Mouse (Mus musculus) forebrain, embryonic 16.5 days (tissue): ENCODE measurements around the gene Ell. TPM values are rescaled to one million over a fixed set of nuclear protein-coding genes. Genes with fewer than 3 reads are reported as not detected.

ENCODE experiments used
- ATAC-seq: fragments of 200-750 bp; cut with Nextera tagmentation; 2 replicates; pipeline ENCODE4 v1.8.0; 2017; ENCODE audit warnings: mild to moderate bottlenecking, moderate library complexity
- H3K27ac ChIP-seq: fragments of 300-500 bp; sonication (generic); 2 replicates; pipeline ENCODE4 v1.5.1; 2014; ENCODE audit warnings: low read length, control low read depth
- H3K27me3 ChIP-seq: fragments of 300-500 bp; sonication (generic); replicated peaks from 2 replicates; pipeline ENCODE4 v1.6.1; 2014; ENCODE audit warnings: low read length; ENCODE audit not compliant: control insufficient read depth, insufficient read depth
- H3K36me3 ChIP-seq: fragments of 300-500 bp; sonication (generic); 2 replicates; pipeline ENCODE4 v1.6.1; 2014; ENCODE audit not compliant: control insufficient read depth, insufficient read depth
- H3K4me1 ChIP-seq: fragments of 300-500 bp; sonication (generic); replicated peaks from 2 replicates; pipeline ENCODE4 v1.6.1; 2014; ENCODE audit warnings: low read length; ENCODE audit not compliant: control insufficient read depth, insufficient read depth
- H3K4me2 ChIP-seq: fragments of 300-500 bp; sonication (generic); 2 replicates; pipeline ENCODE4 v1.6.1; 2014; ENCODE audit warnings: mild to moderate bottlenecking, low read length, control low read depth
- H3K4me3 ChIP-seq: fragments of 300-500 bp; sonication (generic); replicated peaks from 2 replicates; pipeline ENCODE4 v1.5.1; 2014; ENCODE audit warnings: mild to moderate bottlenecking, low read length, control low read depth
- H3K9ac ChIP-seq: fragments of 300-500 bp; sonication (generic); replicated peaks from 2 replicates; pipeline ENCODE4 v1.6.1; 2014; ENCODE audit warnings: low read depth, low read length, control low read depth
- H3K9me3 ChIP-seq: fragments of 300-500 bp; sonication (generic); 2 replicates; pipeline ENCODE4 v1.6.1; 2016; ENCODE audit warnings: low read length; ENCODE audit not compliant: control insufficient read depth
- WGBS: fragments of 180-500 bp; shearing (Covaris S2); extraction: QIAGEN DNeasy Blood & Tissue Kit; methylation state at CpG from one replicate; pipeline ENCODE4 v1.1.7; 2014; 5-methylcytosine and 5-hydroxymethylcytosine counted together
- polyA plus RNA-seq: library from polyadenylated mRNA; unstranded; fragments of >200 nt; fragmentation: Nextera tagmentation; extraction: Ambion mirVana; gene quantifications from 2 replicates; pipeline ENCODE4 v1.2.1, GENCODE M21; 2015

Gene Ell
- polyA plus RNA-seq, 1 experiment from 2014 or later: 18.9 TPM

DNA sequence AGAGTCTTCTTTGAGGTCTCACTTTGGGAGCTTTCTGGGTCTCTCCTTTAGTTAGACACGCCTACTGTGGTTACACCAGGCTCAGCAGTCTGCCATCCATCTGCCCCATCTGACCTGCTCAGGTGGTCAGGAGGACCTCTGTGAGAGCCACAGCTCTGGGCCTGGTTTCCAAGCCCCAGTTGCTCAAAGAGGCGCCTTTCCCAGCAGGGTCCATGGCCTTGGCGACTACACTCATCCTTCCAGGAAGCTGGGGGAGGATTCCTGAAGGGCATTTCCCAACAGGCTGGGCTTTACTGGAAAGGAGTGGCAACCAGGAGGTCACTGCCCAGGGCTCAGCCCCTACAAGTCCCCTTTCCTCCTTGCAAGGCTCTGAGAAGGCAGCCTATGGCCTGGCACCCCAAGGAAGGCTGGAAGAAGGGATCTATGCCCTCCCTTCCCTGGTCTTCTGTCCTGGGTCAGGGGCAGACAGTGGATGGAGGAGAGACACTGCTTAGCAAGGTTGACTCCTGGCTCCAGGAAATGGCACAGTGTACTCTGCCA is 25.5 kb downstream of the Ell start:
- Histone ChIP-seq H3K4me1 (peaks cover 5% of the 10 kb centered on the region), H3K36me3 (no peaks in the 10 kb centered on the region), H3K9ac (no peak overlapping the region), H3K27ac (no peak overlapping the region), H3K27me3 (no peaks in the 10 kb centered on the region), H3K9me3 (no peaks in the 10 kb centered on the region), H3K4me2 (no peak overlapping the region), H3K4me3 (no peak overlapping the region)
- 80% methylated on average over 3 of the region's 3 CpGs for WGBS
- no peak for ATAC-seq

DNA sequence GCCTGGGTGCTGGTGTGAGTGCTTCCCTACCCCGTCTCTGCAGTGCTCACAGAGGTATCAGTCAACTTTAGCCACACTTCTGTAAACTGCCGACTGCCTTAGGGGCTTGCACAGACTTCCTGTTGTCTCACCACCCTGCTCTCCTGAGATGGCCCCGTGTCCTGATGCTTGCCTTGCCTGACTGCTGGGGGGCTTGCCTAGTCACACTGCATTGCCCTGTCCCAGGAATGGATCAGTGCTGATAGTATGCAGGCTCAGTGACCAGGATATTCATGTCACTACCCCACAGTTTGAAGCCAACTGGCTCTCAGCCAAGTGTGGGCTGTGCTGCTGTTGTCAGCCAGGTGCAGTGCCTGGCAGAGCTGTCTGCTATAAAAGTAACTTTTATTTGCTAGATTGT is 26.3 kb downstream of the Ell start:
- Histone ChIP-seq H3K36me3 (no peaks in the 10 kb centered on the region), H3K27me3 (no peaks in the 10 kb centered on the region), H3K27ac (no peak overlapping the region), H3K9me3 (no peaks in the 10 kb centered on the region), H3K9ac (no peak overlapping the region), H3K4me2 (no peak overlapping the region), H3K4me1 (peaks cover 5% of the 10 kb centered on the region), H3K4me3 (no peak overlapping the region)
- ATAC-seq: no peak
- WGBS: 76% methylated on average over 3 of the region's 3 CpGs

DNA sequence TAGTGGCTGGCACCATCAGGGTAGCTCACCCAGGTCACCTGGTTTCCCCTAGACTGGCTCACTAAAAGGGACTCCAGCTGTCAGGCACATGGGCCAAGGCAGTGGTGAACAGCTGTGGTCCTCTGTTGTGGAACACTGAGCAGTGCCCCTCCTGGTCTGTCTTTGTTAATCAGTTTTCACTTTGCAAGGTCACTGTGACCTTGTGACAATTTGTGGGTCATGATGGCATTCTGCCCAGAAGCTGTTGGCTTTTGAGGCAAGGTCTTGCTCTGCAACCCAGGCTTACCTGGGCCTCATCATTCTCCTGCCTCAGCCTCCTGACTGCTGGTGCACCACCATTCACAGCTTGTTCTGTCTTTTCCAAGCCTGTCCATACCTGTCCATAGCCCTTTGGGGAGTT is 31.1 kb downstream of the Ell start:
- H3K4me1 ChIP-seq: peaks cover 5% of the 10 kb centered on the region
- no peak overlapping the region for H3K4me2 ChIP-seq
- H3K9me3 ChIP-seq: no peaks in the 10 kb centered on the region
- no peak for ATAC-seq
- H3K36me3 ChIP-seq: peaks cover 2% of the 10 kb centered on the region; the same call in 1 of the 2 replicates
- no peak overlapping the region for H3K27ac ChIP-seq
- H3K27me3 ChIP-seq: no peaks in the 10 kb centered on the region
- no peak overlapping the region for H3K9ac ChIP-seq
- no peak overlapping the region for H3K4me3 ChIP-seq

DNA sequence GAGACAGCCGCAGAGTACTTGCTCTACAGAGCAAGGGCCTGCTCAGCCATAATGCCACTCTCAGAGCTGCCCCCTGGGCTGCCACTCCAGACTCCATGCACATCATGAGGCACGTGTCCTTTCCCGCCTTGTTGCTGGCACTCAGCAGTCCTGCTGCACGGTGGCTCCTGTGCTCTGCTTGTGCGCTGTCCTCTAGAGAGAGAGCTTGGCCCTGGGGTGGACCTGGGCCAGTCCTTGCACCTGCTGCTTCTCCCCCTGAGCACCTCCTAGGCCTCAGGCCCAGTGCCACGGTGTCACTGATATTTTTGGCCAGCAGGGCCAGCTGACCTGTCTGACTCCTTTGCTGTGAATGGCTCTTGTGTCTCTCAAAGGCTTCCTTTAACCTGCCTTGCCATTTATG is 31.7 kb downstream of the Ell start:
- H3K9ac ChIP-seq: no peak overlapping the region
- no peak overlapping the region for H3K4me2 ChIP-seq
- WGBS: 74% methylated on average over 6 of the region's 6 CpGs
- peaks cover 2% of the 10 kb centered on the region; the same call in 1 of the 2 replicates for H3K36me3 ChIP-seq
- H3K4me3 ChIP-seq: no peak overlapping the region
- no peaks in the 10 kb centered on the region; the same call in 1 of the 2 replicates for H3K4me1 ChIP-seq
- no peaks in the 10 kb centered on the region for H3K9me3 ChIP-seq
- H3K27me3 ChIP-seq: no peaks in the 10 kb centered on the region
- H3K27ac ChIP-seq: no peak overlapping the region
- no peak for ATAC-seq

DNA sequence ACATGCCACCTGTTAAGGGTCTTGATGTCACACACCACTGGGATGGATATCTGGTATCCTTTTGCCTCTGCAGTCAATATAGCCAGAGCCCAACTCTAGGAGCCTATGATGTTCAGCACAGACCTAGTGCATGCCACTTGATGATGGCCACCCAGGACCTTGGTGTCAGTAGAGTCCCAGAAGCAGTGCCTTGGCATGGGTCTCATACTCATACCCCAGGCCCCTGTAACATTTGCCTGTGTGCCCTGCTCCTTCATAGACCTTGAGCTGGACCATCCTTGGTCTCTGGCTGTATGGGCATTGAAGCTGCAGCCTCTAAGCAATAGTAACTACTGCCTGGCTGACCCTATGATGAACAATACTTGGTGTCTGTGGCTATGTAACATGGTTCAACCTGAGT is 35.0 kb downstream of the Ell start:
- Histone ChIP-seq H3K27me3 (no peaks in the 10 kb centered on the region), H3K9ac (no peak overlapping the region), H3K27ac (no peak overlapping the region), H3K4me3 (no peak overlapping the region), H3K4me1 (no peaks in the 10 kb centered on the region), H3K36me3 (peaks cover 2% of the 10 kb centered on the region; the same call in 1 of the 2 replicates), H3K4me2 (no peak overlapping the region), H3K9me3 (no peaks in the 10 kb centered on the region)
- ATAC-seq: no peak

DNA sequence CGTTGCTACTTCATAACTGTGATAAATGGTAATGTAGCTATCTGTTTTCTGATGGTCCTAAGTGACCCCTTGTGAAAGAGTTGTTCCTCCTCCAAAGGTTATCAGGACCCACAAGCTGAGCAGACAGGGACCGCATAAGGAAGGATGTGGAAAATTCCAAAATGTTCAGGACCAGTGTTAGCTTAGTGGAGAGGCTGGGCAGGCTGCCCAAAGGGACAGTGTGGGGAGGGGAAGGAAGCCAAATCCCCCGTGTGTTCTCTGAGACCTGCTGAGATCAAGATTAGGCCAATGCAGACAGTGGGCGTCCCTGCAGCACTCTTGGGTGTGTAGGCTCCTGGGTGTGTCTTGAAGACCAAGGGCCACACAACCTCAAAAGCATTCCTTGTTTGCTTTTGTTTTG is 35.7 kb downstream of the Ell start:
- Histone ChIP-seq H3K27me3 (no peaks in the 10 kb centered on the region), H3K4me1 (no peaks in the 10 kb centered on the region), H3K9ac (no peak overlapping the region), H3K9me3 (no peaks in the 10 kb centered on the region), H3K27ac (no peak overlapping the region), H3K4me2 (no peak overlapping the region), H3K36me3 (peaks cover 2% of the 10 kb centered on the region), H3K4me3 (no peak overlapping the region)
- WGBS: 74% methylated on average over 4 of the region's 4 CpGs
- ATAC-seq: no peak

DNA sequence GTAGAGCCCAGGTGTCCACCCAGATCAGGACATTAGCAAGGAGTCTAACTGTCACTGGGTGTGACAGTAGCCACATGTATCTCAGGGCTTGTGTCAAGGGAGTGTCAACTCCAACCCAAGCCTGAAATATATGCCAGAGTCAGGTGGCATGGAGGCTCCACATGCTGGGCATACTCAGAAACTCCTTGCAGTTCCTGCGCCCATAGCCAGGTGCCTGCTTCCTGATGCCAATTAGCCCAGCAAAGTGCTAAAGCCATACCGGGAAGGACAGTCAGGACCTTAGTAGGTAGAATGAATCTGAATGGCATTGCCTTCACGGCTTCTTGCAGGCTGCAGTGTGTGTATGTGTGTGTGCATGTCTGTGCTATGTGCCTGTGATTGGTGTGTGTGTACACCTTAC is 38.0 kb downstream of the Ell start:
- WGBS: 93% methylated on average over 3 of the region's 3 CpGs
- no peaks in the 10 kb centered on the region for H3K4me1 ChIP-seq
- H3K4me3 ChIP-seq: no peak overlapping the region
- H3K4me2 ChIP-seq: no peak overlapping the region
- H3K9ac ChIP-seq: no peak overlapping the region
- H3K27me3 ChIP-seq: no peaks in the 10 kb centered on the region
- ATAC-seq: no peak
- H3K9me3 ChIP-seq: no peaks in the 10 kb centered on the region
- peaks cover 7% of the 10 kb centered on the region for H3K36me3 ChIP-seq
- H3K27ac ChIP-seq: no peak overlapping the region

DNA sequence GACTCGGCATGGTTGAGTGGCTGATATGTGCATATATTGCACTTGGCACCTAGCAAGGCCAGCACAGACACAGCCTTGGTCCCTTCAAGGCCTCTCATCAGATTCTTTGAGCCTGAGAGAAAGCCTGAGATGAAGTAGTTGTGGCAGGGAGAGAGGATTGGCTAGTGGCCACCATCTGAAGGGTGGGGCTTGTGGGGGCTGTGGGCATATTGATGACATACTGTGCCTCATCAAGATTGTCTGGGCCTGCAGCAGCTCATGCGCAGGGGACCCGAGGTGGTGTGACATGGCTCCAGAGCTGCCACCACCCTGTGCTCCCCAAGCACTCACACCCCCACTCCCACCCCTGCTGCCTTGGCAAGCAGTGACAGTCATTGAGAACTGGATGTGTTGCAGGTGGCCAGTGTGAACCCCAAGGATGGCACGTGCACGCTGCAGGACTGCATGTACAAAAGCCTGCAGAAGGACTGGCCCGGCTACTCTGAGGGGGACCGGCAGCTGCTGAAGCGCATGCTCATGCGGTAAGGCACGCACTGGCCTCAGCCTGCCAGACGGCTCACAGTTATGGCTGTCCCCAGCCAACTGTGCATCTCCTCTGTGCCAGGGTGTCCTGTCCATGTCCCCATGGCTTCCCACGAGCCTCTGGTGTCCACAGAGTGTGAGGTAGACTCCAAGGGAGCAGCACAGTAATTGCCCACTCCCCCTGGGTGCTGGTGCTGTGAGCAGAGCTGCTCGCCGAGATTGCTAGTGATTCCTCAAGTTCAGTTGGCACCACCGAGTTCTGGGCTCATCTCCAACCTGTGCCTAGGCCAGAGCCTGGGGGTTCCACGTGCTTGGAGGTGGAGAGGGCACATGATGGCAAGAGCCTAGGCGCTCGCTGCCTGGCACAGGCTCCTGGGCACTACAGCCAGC is 44.5 kb downstream of the Ell start:
- no peak overlapping the region for H3K9ac ChIP-seq
- H3K27me3 ChIP-seq: no peaks in the 10 kb centered on the region
- no peaks in the 10 kb centered on the region for H3K4me1 ChIP-seq
- peaks cover 19% of the 10 kb centered on the region for H3K36me3 ChIP-seq
- H3K9me3 ChIP-seq: no peaks in the 10 kb centered on the region
- ATAC-seq: peak; percentile 42; the same call in 1 of the 2 replicates
- 83% methylated on average over 18 of the region's 18 CpGs for WGBS
- H3K4me3 ChIP-seq: no peak overlapping the region
- no peak overlapping the region for H3K4me2 ChIP-seq
- H3K27ac ChIP-seq: no peak overlapping the region

DNA sequence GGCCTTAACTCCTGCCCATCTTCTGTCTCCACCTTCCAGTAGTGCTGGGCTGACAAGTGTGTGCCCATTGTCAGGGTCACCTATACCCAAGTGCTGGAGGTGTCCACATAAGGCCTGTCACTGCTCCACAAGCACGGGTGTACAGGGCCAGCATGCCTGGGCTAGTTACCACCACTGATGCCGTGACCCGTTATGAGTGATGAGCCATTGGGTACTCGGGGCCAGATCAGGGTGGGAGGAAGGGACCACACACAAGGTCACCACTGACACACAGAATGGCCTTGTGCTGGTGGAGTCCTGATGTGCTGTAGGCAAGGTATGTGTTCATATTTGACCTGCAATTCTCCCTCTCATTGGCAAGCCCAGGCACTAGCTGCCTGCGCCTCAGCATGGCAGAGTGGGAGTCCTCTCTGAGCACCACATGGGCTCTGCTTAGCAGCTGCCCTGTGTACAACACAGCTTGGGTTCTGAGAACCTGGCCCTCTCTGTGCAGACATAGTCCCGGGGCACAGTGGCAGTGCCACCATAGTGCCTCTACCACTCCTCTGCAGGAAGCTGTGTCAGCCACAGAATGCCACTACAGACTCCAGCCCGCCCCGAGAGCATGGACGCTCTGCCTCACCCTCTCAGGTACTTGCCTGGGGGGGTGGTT is 45.5 kb downstream of the Ell start:
- H3K9me3 ChIP-seq: no peaks in the 10 kb centered on the region
- 0 out of 2 replicates have a peak, but pooled peaks have one; percentile 11 for ATAC-seq
- no peak overlapping the region for H3K9ac ChIP-seq
- no peaks in the 10 kb centered on the region for H3K4me1 ChIP-seq
- no peak overlapping the region for H3K4me3 ChIP-seq
- H3K36me3 ChIP-seq: peaks cover 20% of the 10 kb centered on the region
- WGBS: 89% methylated on average over 9 of the region's 9 CpGs
- no peak overlapping the region for H3K27ac ChIP-seq
- H3K4me2 ChIP-seq: no peak overlapping the region
- no peaks in the 10 kb centered on the region for H3K27me3 ChIP-seq
